Mouse (Mus musculus) retina, postnatal 1 day (tissue): ENCODE measurements at regions not wholly inside any gene's neighbourhood (a gene's known extent, or its start where the extent isn't known, plus 50 kb on each side); places are given as distances from the start of the nearest gene placed in this dataset.
"Not testable (repeated sequence)": the region's sequence is repeated elsewhere in the genome, so short reads cannot be mapped to it uniquely, and the experiment has no call there.

Experiments used
- DNase-seq: peaks from one replicate; pipeline ENCODE4 v3.0.0-alpha.2; 2012

- no peak for DNase-seq
These were observed 279.9 kb downstream of the Cyp26b1 start for GRCm38 (mm10) chr6:84313797-84314196.

GRCm38 (mm10) chr6:84310635-84311241 lies 283.0 kb downstream of the Cyp26b1 start:
- no peak for DNase-seq

GRCm38 (mm10) chr6:84307556-84307955 lies 286.2 kb downstream of the Cyp26b1 start:
- DNase-seq, result no peak

- DNase-seq, result no peak
These were observed 287.1 kb downstream of the Cyp26b1 start for GRCm38 (mm10) chr6:84306585-84306984.

- DNase-seq, result no peak
These were observed 288.6 kb downstream of the Cyp26b1 start for GRCm38 (mm10) chr6:84305093-84305492.

GRCm38 (mm10) chr6:84302916-84303315 lies 290.8 kb downstream of the Cyp26b1 start:
- not testable (repeated sequence) for DNase-seq

- no peak for DNase-seq
These were observed 291.5 kb downstream of the Dysf start for GRCm38 (mm10) chr6:84299936-84300335.

GRCm38 (mm10) chr6:84299146-84299545 lies 290.8 kb downstream of the Dysf start:
- no peak for DNase-seq

GRCm38 (mm10) chr6:84273907-84274306 lies 265.5 kb downstream of the Dysf start:
- DNase-seq, result not testable (repeated sequence)

GRCm38 (mm10) chr6:84272520-84273311 lies 264.3 kb downstream of the Dysf start:
- peak; percentile 44 for DNase-seq

GRCm38 (mm10) chr6:84271966-84272365 lies 263.6 kb downstream of the Dysf start:
- DNase-seq, result no peak

GRCm38 (mm10) chr6:84271441-84271840 lies 263.1 kb downstream of the Dysf start:
- DNase-seq, result no peak

GRCm38 (mm10) chr6:84270518-84271165 lies 262.3 kb downstream of the Dysf start:
- no peak for DNase-seq

GRCm38 (mm10) chr6:84269478-84269877 lies 261.1 kb downstream of the Dysf start:
- DNase-seq, result no peak

GRCm38 (mm10) chr6:84269023-84269422 lies 260.6 kb downstream of the Dysf start:
- DNase-seq, result no peak

GRCm38 (mm10) chr6:84268111-84268510 lies 259.7 kb downstream of the Dysf start:
- DNase-seq, result no peak

- no peak for DNase-seq
These were observed 259.1 kb downstream of the Dysf start for GRCm38 (mm10) chr6:84267526-84267925.

- no peak for DNase-seq
These were observed 258.3 kb downstream of the Dysf start for GRCm38 (mm10) chr6:84266736-84267135.

- DNase-seq, result no peak
These were observed 256.3 kb downstream of the Dysf start for GRCm38 (mm10) chr6:84264681-84265080.

- DNase-seq, result peak; percentile 44
These were observed 255.3 kb downstream of the Dysf start for GRCm38 (mm10) chr6:84263686-84264085.

- DNase-seq, result no peak
These were observed 254.4 kb downstream of the Dysf start for GRCm38 (mm10) chr6:84262766-84263165.

GRCm38 (mm10) chr6:84261483-84261882 lies 253.1 kb downstream of the Dysf start:
- DNase-seq, result no peak
